Mouse (Mus musculus): ENCODE results near the gene Sinhcaf.
"Not testable (repeated sequence)": the region's sequence is repeated elsewhere in the genome, so short reads cannot be mapped to it uniquely, and the experiment has no call there.

Gene Sinhcaf

GRCm38 (mm10) chr6:148945509-148946408, 508 bp downstream of the Sinhcaf start:
- DNase-seq (ENCODE audit: low spot score): peak; percentile 26

- peak; percentile 54 for DNase-seq (ENCODE audit: low spot score)
These were observed 1.3 kb downstream of the Sinhcaf start for GRCm38 (mm10) chr6:148944767-148945508.

DNA sequence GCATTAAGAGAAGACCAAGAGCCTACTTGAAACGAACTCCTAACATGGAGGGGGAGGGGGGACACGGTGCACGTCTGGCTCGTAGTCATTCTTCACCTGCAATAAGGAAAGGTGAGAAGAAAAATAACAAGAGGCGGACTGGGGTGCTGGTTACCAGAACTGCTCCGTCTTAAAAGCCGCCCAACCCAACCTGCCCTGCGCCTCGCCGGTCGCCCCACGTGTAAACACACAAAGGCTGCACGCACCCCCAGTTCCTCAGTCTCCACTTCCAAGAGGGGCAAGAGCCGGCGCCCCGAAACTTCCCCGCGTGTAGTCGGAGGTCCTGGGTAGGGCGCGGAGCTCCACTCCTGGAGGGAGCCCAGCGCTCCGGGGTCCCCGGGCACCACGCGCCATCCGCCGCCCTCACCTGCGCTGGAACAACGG, 1.9 kb downstream of the Sinhcaf start:
- no peak for DNase-seq (ENCODE audit: low spot score)

DNA sequence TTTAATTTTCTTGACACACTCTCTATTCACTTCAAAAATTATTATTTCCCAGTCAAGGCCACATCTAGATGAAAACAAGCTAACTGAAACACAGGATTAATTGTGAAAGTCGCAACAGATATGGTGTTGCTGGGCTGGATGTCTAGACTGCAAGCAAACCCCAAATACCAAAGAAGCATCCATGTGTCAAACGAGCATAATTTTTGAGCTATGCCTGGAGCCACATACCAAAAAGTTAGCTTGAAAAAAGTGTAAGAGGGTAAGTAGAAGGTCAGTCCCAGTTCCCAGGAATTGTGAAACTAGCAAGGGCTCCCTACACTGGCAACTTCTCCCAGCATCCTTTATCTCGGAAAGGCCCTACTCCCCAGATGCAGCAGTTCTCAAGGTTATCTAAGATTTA, 2.6 kb downstream of the Sinhcaf start:
- DNase-seq (ENCODE audit: low spot score): no peak

DNA sequence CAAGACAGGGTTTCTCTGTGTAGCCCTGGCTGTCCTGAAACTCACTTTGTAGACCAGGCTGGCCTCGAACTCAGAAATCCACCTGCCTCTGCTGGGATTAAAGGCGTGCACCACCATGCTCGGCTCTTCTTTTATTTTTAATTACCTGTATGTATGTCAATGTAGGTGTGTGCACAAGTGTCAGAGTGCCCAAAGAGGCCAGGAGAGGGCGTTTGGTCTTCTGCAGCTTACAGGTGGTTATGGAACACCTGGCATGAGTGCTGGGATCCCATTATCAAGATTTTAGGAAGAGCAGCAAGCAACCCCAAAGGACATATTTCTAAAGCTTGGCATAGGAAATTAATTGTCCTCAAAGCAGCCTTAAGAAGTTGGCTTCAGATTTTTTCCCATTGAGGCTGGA, 3.9 kb downstream of the Sinhcaf start:
- no peak for DNase-seq (ENCODE audit: low spot score)

GRCm38 (mm10) chr6:148941880-148942279, 4.4 kb downstream of the Sinhcaf start:
- no peak for DNase-seq (ENCODE audit: low spot score)

- DNase-seq (ENCODE audit: low spot score): not testable (repeated sequence)
These were observed 5.9 kb downstream of the Sinhcaf start for GRCm38 (mm10) chr6:148940383-148940782.

DNA sequence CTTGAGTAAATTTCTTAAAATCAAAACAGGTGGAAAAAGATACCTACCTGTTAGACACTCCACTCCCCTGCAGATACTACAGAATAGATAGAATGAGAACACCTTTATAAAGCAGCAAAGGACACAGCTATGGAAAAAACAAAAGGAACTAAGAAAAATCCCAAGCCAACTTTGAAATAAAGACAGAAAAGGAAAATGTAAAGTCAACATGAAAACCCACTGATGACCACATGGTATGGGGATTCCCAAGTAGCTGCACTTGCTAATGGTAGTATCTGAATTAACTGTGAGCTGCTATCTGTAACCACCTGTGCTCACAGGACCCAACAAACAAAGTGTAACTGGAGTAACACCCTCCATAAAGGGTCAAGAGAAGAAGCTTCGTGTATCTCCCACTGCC, 8.6 kb downstream of the Sinhcaf start:
- DNase-seq (ENCODE audit: low spot score): no peak

GRCm38 (mm10) chr6:148934961-148935590, 11.2 kb downstream of the Sinhcaf start:
- DNase-seq (ENCODE audit: low spot score): no peak

GRCm38 (mm10) chr6:148931281-148931680, 15.0 kb downstream of the Sinhcaf start:
- DNase-seq (ENCODE audit: low spot score): no peak

GRCm38 (mm10) chr6:148918841-148919398, 27.3 kb downstream of the Sinhcaf start:
- DNase-seq (ENCODE audit: low spot score): no peak

DNA sequence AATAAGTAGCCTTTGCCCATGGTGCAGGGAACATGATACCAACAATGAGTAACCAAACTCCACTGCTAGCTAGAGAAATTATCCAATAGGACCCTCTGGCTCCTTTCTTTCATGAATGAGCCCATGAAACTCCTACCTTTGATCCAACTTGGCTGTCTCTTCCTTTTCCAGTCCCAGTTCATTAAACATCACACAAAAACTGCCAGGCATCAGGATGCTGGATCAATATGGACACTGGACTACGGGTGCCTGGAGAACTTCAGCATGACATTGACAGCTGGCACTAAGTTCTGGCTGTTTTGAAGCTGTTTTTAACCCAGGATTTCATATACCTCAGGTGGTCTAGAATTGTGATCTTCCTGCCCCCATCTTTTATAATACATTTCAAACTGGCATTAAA, 28.6 kb downstream of the Sinhcaf start:
- no peak for DNase-seq (ENCODE audit: low spot score)

DNA sequence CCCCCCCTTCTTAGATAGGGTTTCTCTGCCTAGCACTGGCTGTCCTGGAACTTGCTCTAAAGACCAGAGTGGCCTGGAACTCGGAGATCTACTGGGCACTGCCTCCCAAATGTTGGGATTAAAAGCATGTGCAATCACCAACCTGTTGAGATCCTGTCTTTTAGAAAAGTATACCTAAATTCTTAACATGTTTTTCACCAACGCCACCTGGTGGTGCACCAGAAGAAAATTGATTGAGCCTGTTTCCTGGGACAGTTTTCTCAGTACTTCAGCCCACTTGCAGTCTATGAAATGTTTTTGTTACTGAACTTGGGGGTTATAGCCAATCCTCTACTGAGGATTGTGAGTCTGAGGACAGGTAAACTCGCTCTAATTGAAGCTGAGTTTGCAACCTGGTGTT, 29.4 kb downstream of the Sinhcaf start:
- DNase-seq (ENCODE audit: low spot score): no peak

- no peak for DNase-seq (ENCODE audit: low spot score)
These were observed 32.3 kb downstream of the Sinhcaf start for GRCm38 (mm10) chr6:148913938-148914337.

DNA sequence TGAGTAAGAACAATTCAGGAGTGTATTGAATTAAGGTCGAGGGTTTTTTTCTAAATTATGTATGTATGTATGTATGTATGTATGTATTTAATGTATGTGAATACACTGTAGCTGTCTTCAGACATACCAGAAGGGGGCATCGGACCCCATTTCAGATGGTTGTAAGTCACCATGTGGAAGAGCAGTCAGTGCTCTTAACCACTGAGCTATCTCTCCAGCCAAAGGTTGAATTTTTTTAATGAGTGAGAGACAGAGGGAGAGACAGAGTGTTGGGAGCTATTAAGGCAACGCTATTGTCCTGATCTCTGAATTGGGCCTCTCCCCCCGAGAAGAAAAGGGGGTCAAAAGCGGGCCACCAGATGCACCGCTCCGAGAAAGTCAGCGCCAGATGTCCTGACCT, 34.4 kb downstream of the Sinhcaf start:
- not testable (repeated sequence) for DNase-seq (ENCODE audit: low spot score)

- no peak for DNase-seq (ENCODE audit: low spot score)
These were observed 39.3 kb downstream of the Sinhcaf start for GRCm38 (mm10) chr6:148906958-148907357.

- no peak for DNase-seq (ENCODE audit: low spot score)
These were observed 43.5 kb downstream of the Sinhcaf start for GRCm38 (mm10) chr6:148902728-148903127.

DNA sequence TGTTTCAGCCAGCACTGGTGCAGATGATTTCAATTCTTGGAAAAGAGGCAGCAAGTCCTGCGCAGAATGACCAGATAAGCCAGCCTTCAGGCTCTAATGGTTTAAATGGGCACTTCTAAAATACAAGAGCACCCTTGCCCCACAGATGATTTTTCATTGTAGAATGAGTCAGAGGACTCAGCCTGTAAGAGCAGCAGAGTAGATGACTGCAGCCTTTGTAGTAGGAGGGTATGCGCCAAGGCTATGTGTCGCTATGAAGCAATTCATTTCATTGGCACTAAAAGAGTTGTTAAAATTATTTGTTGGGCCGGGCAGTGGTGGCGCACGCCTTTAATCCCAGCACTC, 49.8 kb downstream of the Sinhcaf start:
- DNase-seq (ENCODE audit: low spot score): no peak

DNA sequence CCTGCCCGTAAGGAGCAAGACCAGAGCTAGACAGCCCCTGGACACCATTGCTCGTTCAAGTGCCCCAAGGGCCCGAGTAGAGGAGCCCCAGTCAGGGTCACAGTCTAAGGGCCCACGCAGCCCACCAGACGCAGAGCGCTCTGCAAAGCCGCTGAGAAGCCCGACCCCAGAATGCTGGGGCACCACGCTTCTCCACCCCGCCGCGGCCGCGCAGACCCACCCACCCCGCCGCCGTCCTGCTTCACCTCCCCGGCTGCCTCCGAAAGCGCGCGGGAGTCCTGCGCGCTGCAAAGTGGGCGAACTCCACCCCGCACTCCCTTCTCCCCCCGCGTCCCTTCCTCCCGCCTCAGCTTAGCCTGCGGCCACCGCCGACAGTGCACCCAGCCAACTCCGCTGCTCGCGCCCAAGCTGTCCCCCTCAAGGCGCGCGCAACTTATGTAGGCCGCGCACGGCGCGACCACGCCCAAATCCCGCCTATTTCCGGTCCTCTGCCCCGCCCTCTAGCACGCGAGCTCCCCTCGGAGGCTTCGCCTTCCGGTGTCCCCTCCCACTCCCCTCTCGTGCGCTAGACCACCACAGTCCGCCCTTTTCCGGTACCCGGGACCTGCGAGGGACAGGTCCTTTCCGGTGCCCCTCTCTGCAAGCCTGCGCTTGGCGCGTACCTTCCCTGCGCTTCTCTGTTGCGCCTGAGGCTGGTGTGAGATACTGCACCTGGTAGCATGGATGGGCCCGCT, 50.3 kb downstream of the Sinhcaf start, which contains the start of gene Caprin2:
TSS of gene Caprin2 (minus strand) at position 465 of the 734 bp plus-strand sequence.
- DNase-seq (ENCODE audit: low spot score): peak; percentile 91

- DNase-seq (ENCODE audit: low spot score): peak; percentile 9
These were observed 51.1 kb downstream of the Sinhcaf start for GRCm38 (mm10) chr6:148894888-148895772.

DNA sequence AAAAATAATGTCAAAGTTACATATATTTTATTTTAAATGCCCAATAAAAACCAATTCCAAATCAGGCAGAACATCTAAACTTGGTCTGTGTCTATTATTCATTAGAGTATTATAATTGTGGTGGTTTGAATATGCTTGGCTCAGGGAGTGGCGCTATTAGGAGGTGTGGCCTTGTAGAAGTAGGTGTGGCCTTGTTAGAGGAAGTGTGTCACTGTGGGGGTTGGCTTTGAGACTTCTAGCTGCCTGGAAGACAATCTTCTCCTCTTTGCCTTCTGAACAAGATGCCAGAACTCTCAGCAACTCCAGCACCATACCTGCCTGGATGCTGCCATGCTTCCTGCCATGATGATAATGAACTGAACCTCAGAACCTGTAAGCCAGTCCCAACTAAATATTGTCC, 72.4 kb downstream of the Sinhcaf start:
- no peak for DNase-seq (ENCODE audit: low spot score)

All from spleen, adult 12 weeks (tissue).